Mouse (Mus musculus) midbrain, embryonic 12.5 days (tissue): ENCODE results near the gene Cln3. TPM values are rescaled to one million over a fixed set of nuclear protein-coding genes. Genes with fewer than 3 reads are reported as not detected.

ENCODE experiments used
- ATAC-seq: fragments of 200-750 bp; cut with Nextera tagmentation; 2 replicates; pipeline ENCODE4 v1.8.0; 2017; ENCODE audit warnings: low read depth, moderate TSS enrichment, moderate library complexity; ENCODE audit not compliant: low FRiP score
- H3K27ac ChIP-seq: fragments of 300-500 bp; sonication (generic); replicated peaks from 2 replicates; pipeline ENCODE4 v1.5.1; 2016; ENCODE audit warnings: mild to moderate bottlenecking
- H3K27me3 ChIP-seq: fragments of 300-500 bp; sonication (generic); 2 replicates; pipeline ENCODE4 v1.6.1; 2016; ENCODE audit warnings: mild to moderate bottlenecking
- H3K36me3 ChIP-seq: fragments of 300-500 bp; sonication (generic); 2 replicates; pipeline ENCODE4 v1.6.1; 2016
- H3K4me1 ChIP-seq: fragments of 300-500 bp; sonication (generic); 2 replicates; pipeline ENCODE4 v1.6.1; 2016
- H3K4me2 ChIP-seq: fragments of 300-500 bp; sonication (generic); replicated peaks from 2 replicates; pipeline ENCODE4 v1.6.1; 2016; ENCODE audit warnings: mild to moderate bottlenecking, moderate library complexity
- H3K4me3 ChIP-seq: fragments of 300-500 bp; sonication (generic); 2 replicates; pipeline ENCODE4 v1.5.1; 2016; ENCODE audit warnings: mild to moderate bottlenecking
- H3K9ac ChIP-seq: fragments of 300-500 bp; sonication (generic); replicated peaks from 2 replicates; pipeline ENCODE4 v1.6.1; 2016; ENCODE audit warnings: mild to moderate bottlenecking, moderate library complexity
- H3K9me3 ChIP-seq: fragments of 300-500 bp; sonication (generic); 2 replicates; pipeline ENCODE4 v1.6.1; 2016; ENCODE audit warnings: mild to moderate bottlenecking
- WGBS: fragments of 180-500 bp; shearing (Covaris S2); methylation state at CpG from one replicate; pipeline ENCODE4 v1.1.7; 2016; 5-methylcytosine and 5-hydroxymethylcytosine counted together
- microRNA-seq: library from miRNA; unstranded; fragments of <30 nt; microRNA quantifications from one replicate; pipeline ENCODE4, GENCODE M21; 2017
- polyA plus RNA-seq: library from polyadenylated mRNA; unstranded; fragments of >200 nt; fragmentation: Nextera tagmentation; extraction: Ambion mirVana; gene quantifications from 2 replicates; pipeline ENCODE4 v1.2.1, GENCODE M21; 2016

The Cln3 gene
- polyA plus RNA-seq, 1 experiment from 2014 or later, result 29.2 TPM

GRCm38 (mm10) chr7:126554796-126555195 lies 30.8 kb downstream of the Cln3 start:
- Histone ChIP-seq H3K36me3 (peaks cover 97% of the 10 kb centered on the region), H3K27ac (no peak overlapping the region), H3K4me2 (no peak overlapping the region), H3K9ac (no peak overlapping the region), H3K4me1 (no peaks in the 10 kb centered on the region), H3K9me3 (no peaks in the 10 kb centered on the region), H3K4me3 (no peak overlapping the region), H3K27me3 (no peaks in the 10 kb centered on the region)
- ATAC-seq, result no peak
- 96% methylated on average over 1 of the region's 1 CpGs for WGBS

GRCm38 (mm10) chr7:126545631-126546030 lies 40.0 kb downstream of the Cln3 start:
- H3K27ac ChIP-seq, result no peak overlapping the region
- WGBS, result 97% methylated on average over 2 of the region's 2 CpGs
- no peak for ATAC-seq
- H3K9ac ChIP-seq, result no peak overlapping the region
- no peaks in the 10 kb centered on the region for H3K9me3 ChIP-seq
- peaks cover 60% of the 10 kb centered on the region for H3K36me3 ChIP-seq
- H3K4me3 ChIP-seq, result no peak overlapping the region
- no peaks in the 10 kb centered on the region for H3K4me1 ChIP-seq
- H3K4me2 ChIP-seq, result no peak overlapping the region
- no peaks in the 10 kb centered on the region for H3K27me3 ChIP-seq

GRCm38 (mm10) chr7:126541661-126542060 lies 44.0 kb downstream of the Cln3 start:
- H3K27ac ChIP-seq, result no peak overlapping the region
- H3K4me3 ChIP-seq, result no peak overlapping the region
- no peak for ATAC-seq
- peaks cover 20% of the 10 kb centered on the region for H3K36me3 ChIP-seq
- 0 out of 2 replicates have a peak, but pooled peaks cover 2% of the 10 kb centered on the region for H3K4me1 ChIP-seq
- H3K4me2 ChIP-seq, result no peak overlapping the region
- peaks cover 6% of the 10 kb centered on the region for H3K27me3 ChIP-seq
- 82% methylated on average over 1 of the region's 1 CpGs for WGBS
- H3K9ac ChIP-seq, result no peak overlapping the region
- no peaks in the 10 kb centered on the region for H3K9me3 ChIP-seq

- Histone ChIP-seq H3K9me3 (no peaks in the 10 kb centered on the region), H3K36me3 (no peaks in the 10 kb centered on the region), H3K27ac (no peak overlapping the region), H3K4me3 (no peak overlapping the region), H3K4me1 (peaks cover 13% of the 10 kb centered on the region; the same call in 1 of the 2 replicates), H3K9ac (no peak overlapping the region), H3K27me3 (peaks cover 17% of the 10 kb centered on the region), H3K4me2 (no peak overlapping the region)
- ATAC-seq, result no peak
- 80% methylated on average over 5 of the region's 5 CpGs for WGBS
These were observed 47.6 kb downstream of the Cln3 start for GRCm38 (mm10) chr7:126537820-126538585.

GRCm38 (mm10) chr7:126536466-126536865 lies 49.2 kb downstream of the Cln3 start:
- H3K27me3 ChIP-seq, result peaks cover 17% of the 10 kb centered on the region
- no peak for ATAC-seq
- H3K4me2 ChIP-seq, result peak overlapping the region; percentile 72
- WGBS, result 56% methylated on average over 9 of the region's 9 CpGs
- peak overlapping the region; percentile 45 for H3K4me3 ChIP-seq
- H3K4me1 ChIP-seq, result peaks cover 13% of the 10 kb centered on the region; the same call in 1 of the 2 replicates
- no peak overlapping the region for H3K27ac ChIP-seq
- no peaks in the 10 kb centered on the region for H3K36me3 ChIP-seq
- H3K9ac ChIP-seq, result peak overlapping the region; percentile 64; the same call in 1 of the 2 replicates
- H3K9me3 ChIP-seq, result no peaks in the 10 kb centered on the region

- 2% methylated on average over 28 of the region's 28 CpGs for WGBS
- peak overlapping the region; percentile 72 for H3K4me2 ChIP-seq
- H3K4me1 ChIP-seq, result peaks cover 13% of the 10 kb centered on the region; the same call in 1 of the 2 replicates
- no peak overlapping the region for H3K27ac ChIP-seq
- no peaks in the 10 kb centered on the region for H3K36me3 ChIP-seq
- peak overlapping the region; percentile 64 for H3K9ac ChIP-seq
- peaks cover 17% of the 10 kb centered on the region for H3K27me3 ChIP-seq
- peak overlapping the region; percentile 45 for H3K4me3 ChIP-seq
- ATAC-seq, result no peak
- no peaks in the 10 kb centered on the region for H3K9me3 ChIP-seq
These were observed 49.9 kb downstream of the Cln3 start for GRCm38 (mm10) chr7:126535766-126536165.

GRCm38 (mm10) chr7:126533434-126533833 lies 52.2 kb downstream of the Cln3 start:
- H3K4me3 ChIP-seq, result no peak overlapping the region
- H3K4me1 ChIP-seq, result peaks cover 13% of the 10 kb centered on the region; the same call in 1 of the 2 replicates

GRCm38 (mm10) chr7:126528166-126528577 lies 57.4 kb downstream of the Cln3 start:
- H3K9me3 ChIP-seq, result no peaks in the 10 kb centered on the region
- WGBS, result 5% methylated on average over 1 of the region's 1 CpGs
- H3K27ac ChIP-seq, result no peak overlapping the region
- 0 out of 2 replicates have a peak overlapping the region, but pooled peaks have one; percentile 7 for H3K4me2 ChIP-seq
- H3K27me3 ChIP-seq, result no peaks in the 10 kb centered on the region
- no peak overlapping the region for H3K4me3 ChIP-seq
- no peaks in the 10 kb centered on the region for H3K36me3 ChIP-seq
- ATAC-seq, result no peak
- 0 out of 2 replicates have a peak, but pooled peaks cover 4% of the 10 kb centered on the region for H3K4me1 ChIP-seq
- no peak overlapping the region for H3K9ac ChIP-seq

More at GRCm38 (mm10) chr7:126533434-126533833, 52.2 kb downstream of the Cln3 start:
- peaks cover 17% of the 10 kb centered on the region for H3K27me3 ChIP-seq
- no peak overlapping the region for H3K27ac ChIP-seq
- no peak overlapping the region for H3K4me2 ChIP-seq
- H3K9ac ChIP-seq, result no peak overlapping the region
- WGBS, result 75% methylated on average over 1 of the region's 1 CpGs
- no peak for ATAC-seq
- no peaks in the 10 kb centered on the region for H3K9me3 ChIP-seq
- H3K36me3 ChIP-seq, result no peaks in the 10 kb centered on the region

- no peaks in the 10 kb centered on the region for H3K9me3 ChIP-seq
These were observed 62.3 kb downstream of the Cln3 start for GRCm38 (mm10) chr7:126523316-126523715.

More at GRCm38 (mm10) chr7:126523316-126523715, 62.3 kb downstream of the Cln3 start:
- no peak overlapping the region for H3K9ac ChIP-seq
- H3K4me2 ChIP-seq, result no peak overlapping the region
- H3K4me1 ChIP-seq, result 0 out of 2 replicates have a peak, but pooled peaks cover 4% of the 10 kb centered on the region
- no peak overlapping the region for H3K4me3 ChIP-seq
- WGBS, result 84% methylated on average over 3 of the region's 3 CpGs
- no peak for ATAC-seq
- no peaks in the 10 kb centered on the region for H3K36me3 ChIP-seq
- no peak overlapping the region for H3K27ac ChIP-seq
- H3K27me3 ChIP-seq, result 0 out of 2 replicates have a peak, but pooled peaks cover 5% of the 10 kb centered on the region

Small RNA genes lying within 50 kb of the gene (microRNA-seq; reads per million reads assigned to microRNA genes)
- gene Mir7059, result 1.2 reads per million

Other genes with a start within 250 kb of the Cln3 start
- gene Lat, start 216.2 kb downstream of the Cln3 start, polyA plus RNA-seq, result 1.4 and 2.6 TPM in 2 replicates
- gene Spns1, start 208.4 kb downstream of the Cln3 start, polyA plus RNA-seq, result 64.3 and 66.9 TPM in 2 replicates
- 3.4 and 4.3 TPM in 2 replicates for gene Nfatc2ip, start 189.1 kb downstream of the Cln3 start, polyA plus RNA-seq
- not detected in 2 replicates for gene Cd19, start 170.9 kb downstream of the Cln3 start, polyA plus RNA-seq
- gene Rabep2, start 157.1 kb downstream of the Cln3 start, polyA plus RNA-seq, result 25.1 and 26.0 TPM in 2 replicates
- 0.57 and 0.58 TPM in 2 replicates for gene Atp2a1, start 122.7 kb downstream of the Cln3 start, polyA plus RNA-seq
- gene Sh2b1, start 110.4 kb downstream of the Cln3 start, polyA plus RNA-seq, result 60.9 and 66.1 TPM in 2 replicates
- 115 and 119 TPM in 2 replicates for gene Tufm, start 98.5 kb downstream of the Cln3 start, polyA plus RNA-seq
- gene Atxn2l, start 82.4 kb downstream of the Cln3 start, polyA plus RNA-seq, result 72.8 and 82.0 TPM in 2 replicates
- gene Eif3c, start 19.4 kb downstream of the Cln3 start, polyA plus RNA-seq, result 200 and 222 TPM in 2 replicates
- 0.27 and 0.63 TPM in 2 replicates for gene Apobr, start 875 bp downstream of the Cln3 start, polyA plus RNA-seq
- not detected in 2 replicates for gene Il27, start 9.1 kb upstream of the Cln3 start, polyA plus RNA-seq
- 4.4 and 7.9 TPM in 2 replicates for gene Nupr1, start 45.0 kb upstream of the Cln3 start, polyA plus RNA-seq
- gene Sgf29, start 63.5 kb upstream of the Cln3 start, polyA plus RNA-seq, result 44.1 and 46.4 TPM in 2 replicates
- 0.45 and 1.1 TPM in 2 replicates for gene Sult1a1, start 90.6 kb upstream of the Cln3 start, polyA plus RNA-seq
- 151 TPM in 2 replicates for gene Bola2, start 109.6 kb upstream of the Cln3 start, polyA plus RNA-seq
- 16.6 and 19.1 TPM in 2 replicates for gene Slx1b, start 110.0 kb upstream of the Cln3 start, polyA plus RNA-seq
- gene Coro1a, start 122.0 kb upstream of the Cln3 start, polyA plus RNA-seq, result 60.8 and 65.9 TPM in 2 replicates
- 56.1 and 58.0 TPM in 2 replicates for gene Mapk3, start 173.8 kb upstream of the Cln3 start, polyA plus RNA-seq
- gene Gdpd3, start 180.5 kb upstream of the Cln3 start, polyA plus RNA-seq, result 2.0 and 2.4 TPM in 2 replicates
- gene Ypel3, start 191.1 kb upstream of the Cln3 start, polyA plus RNA-seq, result 125 and 126 TPM in 2 replicates
- 0.64 and 0.65 TPM in 2 replicates for gene Tbx6, start 195.7 kb upstream of the Cln3 start, polyA plus RNA-seq
- gene Ppp4c, start 206.7 kb upstream of the Cln3 start, polyA plus RNA-seq, result 315 and 323 TPM in 2 replicates
- gene Fam57b, start 211.9 kb upstream of the Cln3 start, polyA plus RNA-seq, result 19.3 and 20.0 TPM in 2 replicates
- gene 4930451I11Rik, start 245.8 kb upstream of the Cln3 start, polyA plus RNA-seq, result not detected in 2 replicates